Mouse (Mus musculus) G1E (cell line): Measurements from ENCODE around the gene Ankmy2. TPM values are rescaled to one million over a fixed set of nuclear protein-coding genes. Genes with fewer than 3 reads are reported as not detected.

Experiments used
- ATAC-seq: 2 replicates; pipeline ENCODE4 v1.8.0; 2016; ENCODE audit warnings: mild to moderate bottlenecking; ENCODE audit not compliant: insufficient number of reproducible peaks, poor library complexity, low FRiP score, severe bottlenecking; ENCODE audit errors: extremely low read depth
- DNase-seq: peaks from one replicate; pipeline ENCODE4 v3.0.0; 2012; ENCODE audit warnings: low spot score
- H3K27me3 ChIP-seq: 2 replicates; pipeline ENCODE4 v1.6.1; 2012; ENCODE audit warnings: mild to moderate bottlenecking, low read length, inconsistent platforms; ENCODE audit not compliant: insufficient read depth
- H3K36me3 ChIP-seq: replicated peaks from 2 replicates; pipeline ENCODE3; 2012; ENCODE audit warnings: mild to moderate bottlenecking, inconsistent platforms
- H3K4me1 ChIP-seq: 2 replicates; pipeline ENCODE4 v1.6.1; 2012; ENCODE audit warnings: low read depth, low read length, inconsistent platforms, mixed read lengths; ENCODE audit not compliant: insufficient read depth
- H3K4me3 ChIP-seq: 2 replicates; pipeline ENCODE4 v1.5.1; 2012; ENCODE audit warnings: low read depth, mild to moderate bottlenecking, inconsistent platforms, low read length, moderate library complexity, mixed read lengths
- H3K9me3 ChIP-seq: replicated peaks from 2 replicates; pipeline ENCODE4 v1.6.1; 2012; ENCODE audit warnings: inconsistent platforms
- CTCF ChIP-seq: IDR thresholded peaks from 2 replicates; pipeline ENCODE4 v1.5.1; 2012; ENCODE audit warnings: low read depth, low read length, inconsistent platforms, mixed read lengths
- GATA1 ChIP-seq: IDR thresholded peaks from 2 replicates; pipeline ENCODE4 v1.6.1; 2012; ENCODE audit warnings: borderline replicate concordance, low read length, inconsistent platforms, mixed read lengths
- GATA2 ChIP-seq: IDR thresholded peaks from 2 replicates; pipeline ENCODE4 v1.6.1; 2012; ENCODE audit warnings: low read depth, low read length, inconsistent platforms, borderline replicate concordance
- POLR2AphosphoS5 ChIP-seq: IDR thresholded peaks from 2 replicates; pipeline ENCODE4 v1.6.1; 2012; ENCODE audit warnings: low read depth, low read length, inconsistent platforms; ENCODE audit not compliant: insufficient replicate concordance
- TAL1 ChIP-seq: conservative IDR thresholded peaks from 2 replicates; pipeline ENCODE4 v1.6.1; 2012; ENCODE audit warnings: low read depth, low read length, inconsistent platforms, mixed read lengths
- polyA plus RNA-seq: library from polyadenylated mRNA; stranded (reverse); fragments of >175 nt; gene quantifications from 2 replicates; pipeline ENCODE4 v1.2.3, GENCODE M21; 2012
- total RNA-seq, 2 experiments: library from RNA; stranded (forward) in 1 of 2; stranded (reverse) in 1 of 2; fragments of 200-1000 nt in 1 of 2; fragments of >200 nt in 1 of 2; fragmentation: Nextera tagmentation in 1 of 2; gene quantifications; 2 replicates each; pipeline ENCODE4 v1.2.3; 2014 to 2017

The Ankmy2 gene
- total and polyA plus RNA-seq, 3 experiments: 2.7 to 49.6 (median 49.1) TPM

GRCm38 (mm10) chr12:36136285-36136684 lies 20.6 kb upstream of the Ankmy2 start:
- no peak overlapping the region for H3K4me3 ChIP-seq
- peaks cover 92% of the 10 kb centered on the region for H3K36me3 ChIP-seq
- no peaks in the 10 kb centered on the region for H3K27me3 ChIP-seq
- peaks cover 11% of the 10 kb centered on the region; the same call in 1 of the 2 replicates for H3K4me1 ChIP-seq
- ATAC-seq (no peak), DNase-seq (no peak)
- H3K9me3 ChIP-seq: no peaks in the 10 kb centered on the region
- no peak for TF ChIP-seq GATA2
- TF ChIP-seq CTCF: no peak
- no peak for TF ChIP-seq POLR2AphosphoS5
- TF ChIP-seq GATA1: no peak
- no peak for TF ChIP-seq TAL1

- H3K4me1 ChIP-seq: peaks cover 9% of the 10 kb centered on the region; the same call in 1 of the 2 replicates
- no peaks in the 10 kb centered on the region for H3K9me3 ChIP-seq
- DNase-seq: no peak
- ATAC-seq: no peak
- no peak for TF ChIP-seq CTCF
- no peak for TF ChIP-seq POLR2AphosphoS5
- no peak for TF ChIP-seq GATA2
- TF ChIP-seq GATA1: no peak
- no peak for TF ChIP-seq TAL1
- H3K36me3 ChIP-seq: peaks cover 83% of the 10 kb centered on the region
- H3K27me3 ChIP-seq: no peaks in the 10 kb centered on the region
- no peak overlapping the region for H3K4me3 ChIP-seq
These were observed 19.7 kb upstream of the Ankmy2 start for GRCm38 (mm10) chr12:36137192-36137591.

GRCm38 (mm10) chr12:36140401-36140800 lies 16.5 kb upstream of the Ankmy2 start:
- no peak for ATAC-seq
- Histone ChIP-seq H3K4me3 (no peak overlapping the region), H3K36me3 (peaks cover 62% of the 10 kb centered on the region)

GRCm38 (mm10) chr12:36146230-36147011 lies 10.5 kb upstream of the Ankmy2 start:
- H3K4me1 ChIP-seq: peaks cover 36% of the 10 kb centered on the region
- TF ChIP-seq GATA1: no peak
- TF ChIP-seq TAL1: no peak
- TF ChIP-seq GATA2: no peak
- TF ChIP-seq POLR2AphosphoS5: no peak
- TF ChIP-seq CTCF: no peak
- H3K27me3 ChIP-seq: no peaks in the 10 kb centered on the region
- ATAC-seq (peak; percentile 59), DNase-seq (no peak)
- peaks cover 40% of the 10 kb centered on the region for H3K36me3 ChIP-seq
- no peaks in the 10 kb centered on the region for H3K9me3 ChIP-seq
- no peak overlapping the region for H3K4me3 ChIP-seq

More at GRCm38 (mm10) chr12:36140401-36140800, 16.5 kb upstream of the Ankmy2 start:
- H3K4me1 ChIP-seq: peaks cover 11% of the 10 kb centered on the region; the same call in 1 of the 2 replicates
- TF ChIP-seq POLR2AphosphoS5 (no peak), CTCF (no peak), GATA1 (no peak), GATA2 (no peak), TAL1 (no peak)
- no peaks in the 10 kb centered on the region for H3K27me3 ChIP-seq
- DNase-seq: no peak
- H3K9me3 ChIP-seq: no peaks in the 10 kb centered on the region

GRCm38 (mm10) chr12:36150265-36150664 lies 6.6 kb upstream of the Ankmy2 start:
- no peak overlapping the region for H3K4me3 ChIP-seq
- no peak for TF ChIP-seq TAL1
- TF ChIP-seq GATA1: no peak
- no peak for TF ChIP-seq POLR2AphosphoS5
- TF ChIP-seq GATA2: no peak
- no peak for TF ChIP-seq CTCF
- peaks cover 45% of the 10 kb centered on the region for H3K36me3 ChIP-seq
- no peaks in the 10 kb centered on the region for H3K27me3 ChIP-seq
- DNase-seq (no peak), ATAC-seq (no peak)
- no peaks in the 10 kb centered on the region for H3K9me3 ChIP-seq
- H3K4me1 ChIP-seq: peaks cover 51% of the 10 kb centered on the region

GRCm38 (mm10) chr12:36150737-36151136 lies 6.2 kb upstream of the Ankmy2 start:
- TF ChIP-seq TAL1 (no peak), POLR2AphosphoS5 (no peak), CTCF (no peak), GATA1 (no peak), GATA2 (no peak)
- no peak for ATAC-seq
- no peaks in the 10 kb centered on the region for H3K9me3 ChIP-seq

More at GRCm38 (mm10) chr12:36150737-36151136, 6.2 kb upstream of the Ankmy2 start:
- no peak overlapping the region for H3K4me3 ChIP-seq
- no peak for DNase-seq
- no peaks in the 10 kb centered on the region for H3K27me3 ChIP-seq
- peaks cover 42% of the 10 kb centered on the region for H3K36me3 ChIP-seq
- H3K4me1 ChIP-seq: peaks cover 54% of the 10 kb centered on the region
